Mouse (Mus musculus): Measurements from ENCODE around the gene Fam241b.

Gene Fam241b

DNA sequence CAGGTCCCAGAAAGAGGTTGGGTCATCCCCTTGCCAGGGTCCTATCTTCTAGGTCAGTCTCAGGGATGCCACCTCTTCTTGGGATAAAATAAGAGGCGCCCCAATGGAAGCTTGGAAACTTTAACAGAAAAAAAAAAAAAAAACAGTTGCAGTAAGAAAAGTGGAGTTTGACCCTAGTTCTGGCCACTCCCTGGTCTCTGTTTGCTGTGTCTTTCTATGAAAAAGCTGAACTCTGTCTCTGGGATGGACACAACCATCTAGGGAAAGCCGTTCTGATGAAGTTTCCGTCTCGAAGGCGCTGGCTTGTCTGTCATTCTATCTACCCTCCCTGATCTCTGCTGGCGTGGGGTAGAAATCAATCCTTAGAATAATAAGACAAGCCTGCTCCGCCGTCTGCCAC lies 73.1 kb downstream of the Fam241b start:
- DNase-seq (ENCODE audit: low spot score in 2 of 2), result no peak

- DNase-seq (ENCODE audit: low spot score in 2 of 2), result no peak
Observed at GRCm38 (mm10) chr10:62069946-62070345, 73.8 kb downstream of the Fam241b start.

- no peak for DNase-seq (ENCODE audit: low spot score in 2 of 2)
Observed at GRCm38 (mm10) chr10:62069398-62069797, 74.3 kb downstream of the Fam241b start.

DNA sequence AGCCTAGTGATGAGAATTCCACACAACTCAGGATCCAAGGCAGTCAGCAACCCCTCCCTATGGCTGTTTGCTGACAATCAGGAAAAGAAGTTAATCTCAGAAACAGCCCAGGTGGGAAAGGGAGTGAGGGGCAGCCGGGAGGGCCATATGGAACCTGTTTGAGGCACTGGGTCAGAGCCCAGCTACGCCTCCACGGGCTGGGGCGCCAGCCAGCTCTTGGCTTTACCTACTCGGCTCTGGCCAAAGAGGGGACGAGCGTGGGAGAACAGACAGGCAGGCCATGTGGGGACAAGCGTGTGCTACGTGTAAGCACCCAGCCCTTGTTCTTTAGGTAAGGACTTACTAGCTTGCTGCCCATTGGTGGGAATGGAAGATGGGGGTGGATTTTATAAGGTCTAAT lies 75.2 kb downstream of the Fam241b start:
- no peak for DNase-seq (ENCODE audit: low spot score in 2 of 2)

GRCm38 (mm10) chr10:62066213-62066612 lies 77.5 kb downstream of the Fam241b start:
- no peak for DNase-seq (ENCODE audit: low spot score in 2 of 2)

- no peak for DNase-seq (ENCODE audit: low spot score in 2 of 2)
Observed at GRCm38 (mm10) chr10:62062786-62063185, 80.9 kb downstream of the Fam241b start.

GRCm38 (mm10) chr10:62060969-62061678 lies 82.6 kb downstream of the Fam241b start:
- no peak for DNase-seq (ENCODE audit: low spot score in 2 of 2)

GRCm38 (mm10) chr10:62060224-62060913 lies 83.4 kb downstream of the Fam241b start:
- DNase-seq (ENCODE audit: low spot score in 2 of 2), result no peak

DNA sequence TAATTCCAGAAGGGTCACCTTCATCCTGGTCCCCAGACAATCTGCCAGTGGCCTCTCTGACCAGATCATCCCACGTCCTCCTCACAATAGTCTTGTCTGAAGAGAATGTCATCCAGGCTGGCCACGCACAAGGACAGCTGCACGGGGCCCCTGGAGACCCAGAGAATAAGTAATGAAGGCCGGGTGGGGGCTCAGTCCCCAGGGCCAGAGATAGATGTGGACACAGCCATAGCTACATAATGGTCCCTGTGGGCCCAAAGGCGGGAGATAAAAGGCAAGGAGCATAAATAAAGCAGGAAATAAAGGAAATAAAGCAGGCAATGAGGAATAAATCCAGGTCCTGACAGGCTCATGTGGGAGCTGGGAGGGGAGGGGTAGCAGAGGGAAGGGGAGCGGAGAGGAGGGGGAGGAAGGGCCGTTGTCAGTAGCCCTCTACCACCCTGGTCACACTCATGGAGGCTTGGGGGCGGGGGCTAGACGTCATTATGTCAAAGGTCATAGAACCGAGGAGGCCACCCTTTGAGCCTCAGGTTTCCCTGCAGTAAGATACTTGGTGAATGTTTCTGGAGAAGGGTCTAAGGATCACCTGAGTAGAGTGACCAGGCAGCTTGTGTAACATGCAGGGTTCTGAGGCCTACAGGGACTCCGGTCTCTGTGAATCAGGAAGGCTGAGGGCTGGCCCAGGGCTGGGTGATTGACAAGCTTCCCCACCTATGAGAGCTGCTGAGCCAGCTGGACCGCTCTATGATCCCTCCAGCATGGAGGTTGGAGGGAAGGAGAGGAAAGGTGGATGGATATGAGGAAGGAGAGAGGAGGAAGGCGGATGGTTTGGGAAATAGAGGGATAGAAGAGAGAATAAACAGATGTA lies 85.0 kb downstream of the Fam241b start:
- DNase-seq (ENCODE audit: low spot score in 2 of 2), result no peak
